Mouse (Mus musculus): ENCODE results near the gene Piwil1. TPM values are rescaled to one million over a fixed set of nuclear protein-coding genes. Genes with fewer than 3 reads are reported as not detected.

Piwil1 gene
- 0.18 TPM in 1 of 2 replicates, not detected in the other for polyA plus RNA-seq (2016; fragmentation: Nextera tagmentation; extraction: Ambion mirVana)

GRCm38 (mm10) chr5:128702224-128702623 is at the start of gene Piwil1:
Piwil1 (plus strand) TSS chr5:128702524.
- 74% methylated on average over 4 of the region's 4 CpGs for WGBS
- Histone ChIP-seq H3K9me3 (peaks cover 7% of the 10 kb centered on the region; the same call in 1 of the 2 replicates), H3K4me1 (peaks cover 11% of the 10 kb centered on the region), H3K9ac (no peak within 1 kb of the TSS), H3K36me3 (no peaks in the 10 kb centered on the region), H3K4me2 (replicated peaks) (no peak within 1 kb of the TSS), H3K27me3 (replicated peaks) (no peaks in the 10 kb centered on the region), H3K4me3 (no peak within 1 kb of the TSS), H3K27ac (no peak within 1 kb of the TSS)
- ATAC-seq (ENCODE audit: low FRiP score, low read depth) = no peak

GRCm38 (mm10) chr5:128656496-128657135 is 45.7 kb upstream of the Piwil1 start:
- peak; percentile 65 for ATAC-seq (ENCODE audit: low FRiP score, low read depth)
- WGBS = 36% methylated on average over 22 of the region's 22 CpGs
- peaks cover 11% of the 10 kb centered on the region for H3K4me1 ChIP-seq
- no peaks in the 10 kb centered on the region for H3K36me3 ChIP-seq
- H3K4me2 ChIP-seq (replicated peaks) = peak overlapping the region; percentile 43
- no peaks in the 10 kb centered on the region; the same call in 1 of the 2 replicates for H3K9me3 ChIP-seq
- H3K27me3 ChIP-seq (replicated peaks) = no peaks in the 10 kb centered on the region
- H3K9ac ChIP-seq = no peak overlapping the region
- no peak overlapping the region for H3K27ac ChIP-seq
- no peak overlapping the region for H3K4me3 ChIP-seq

- no peak overlapping the region for H3K9ac ChIP-seq
- ATAC-seq (ENCODE audit: low FRiP score, low read depth) = no peak
- H3K27ac ChIP-seq = no peak overlapping the region
- no peak overlapping the region for H3K4me3 ChIP-seq
- H3K27me3 ChIP-seq (replicated peaks) = no peaks in the 10 kb centered on the region
- H3K9me3 ChIP-seq = 0 out of 2 replicates have a peak, but pooled peaks cover 4% of the 10 kb centered on the region
- H3K36me3 ChIP-seq = no peaks in the 10 kb centered on the region
- 65% methylated on average over 8 of the region's 8 CpGs for WGBS
- H3K4me2 ChIP-seq (replicated peaks) = no peak overlapping the region
- H3K4me1 ChIP-seq = peaks cover 15% of the 10 kb centered on the region
Observed at GRCm38 (mm10) chr5:128660101-128660500, 42.2 kb upstream of the Piwil1 start.

GRCm38 (mm10) chr5:128662881-128663280 is 39.4 kb upstream of the Piwil1 start:
- no peak overlapping the region for H3K4me2 ChIP-seq (replicated peaks)
- ATAC-seq (ENCODE audit: low FRiP score, low read depth) = no peak
- no peak overlapping the region for H3K4me3 ChIP-seq
- WGBS = 93% methylated on average over 6 of the region's 6 CpGs
- H3K36me3 ChIP-seq = no peaks in the 10 kb centered on the region
- H3K9ac ChIP-seq = no peak overlapping the region
- 0 out of 2 replicates have a peak, but pooled peaks cover 4% of the 10 kb centered on the region for H3K9me3 ChIP-seq
- 0 out of 2 replicates have a peak, but pooled peaks cover 4% of the 10 kb centered on the region for H3K4me1 ChIP-seq
- H3K27ac ChIP-seq = no peak overlapping the region
- H3K27me3 ChIP-seq (replicated peaks) = no peaks in the 10 kb centered on the region

- no peak overlapping the region for H3K4me3 ChIP-seq
- 66% methylated on average over 7 of the region's 7 CpGs for WGBS
- H3K4me1 ChIP-seq = 0 out of 2 replicates have a peak, but pooled peaks cover 4% of the 10 kb centered on the region
- H3K36me3 ChIP-seq = no peaks in the 10 kb centered on the region
- H3K9me3 ChIP-seq = 0 out of 2 replicates have a peak, but pooled peaks cover 4% of the 10 kb centered on the region
- H3K27ac ChIP-seq = no peak overlapping the region
- H3K27me3 ChIP-seq (replicated peaks) = no peaks in the 10 kb centered on the region
- no peak for ATAC-seq (ENCODE audit: low FRiP score, low read depth)
- no peak overlapping the region for H3K4me2 ChIP-seq (replicated peaks)
- no peak overlapping the region for H3K9ac ChIP-seq
Observed at GRCm38 (mm10) chr5:128663976-128664375, 38.3 kb upstream of the Piwil1 start.

GRCm38 (mm10) chr5:128665045-128665444 is 37.3 kb upstream of the Piwil1 start:
- Histone ChIP-seq H3K9me3 (0 out of 2 replicates have a peak, but pooled peaks cover 4% of the 10 kb centered on the region), H3K9ac (no peak overlapping the region), H3K27ac (no peak overlapping the region), H3K27me3 (replicated peaks) (no peaks in the 10 kb centered on the region), H3K4me3 (no peak overlapping the region), H3K4me2 (replicated peaks) (no peak overlapping the region), H3K36me3 (no peaks in the 10 kb centered on the region), H3K4me1 (0 out of 2 replicates have a peak, but pooled peaks cover 4% of the 10 kb centered on the region)
- 86% methylated on average over 1 of the region's 1 CpGs for WGBS
- ATAC-seq (ENCODE audit: low FRiP score, low read depth) = no peak

- no peak overlapping the region for H3K27ac ChIP-seq
- H3K4me3 ChIP-seq = no peak overlapping the region
- H3K4me1 ChIP-seq = 0 out of 2 replicates have a peak, but pooled peaks cover 4% of the 10 kb centered on the region
- WGBS = 71% methylated on average over 7 of the region's 7 CpGs
- H3K9ac ChIP-seq = no peak overlapping the region
- H3K36me3 ChIP-seq = no peaks in the 10 kb centered on the region
- ATAC-seq (ENCODE audit: low FRiP score, low read depth) = no peak
- H3K27me3 ChIP-seq (replicated peaks) = no peaks in the 10 kb centered on the region
- 0 out of 2 replicates have a peak, but pooled peaks cover 4% of the 10 kb centered on the region for H3K9me3 ChIP-seq
- no peak overlapping the region for H3K4me2 ChIP-seq (replicated peaks)
Observed at GRCm38 (mm10) chr5:128667303-128667702, 35.0 kb upstream of the Piwil1 start.

GRCm38 (mm10) chr5:128674124-128674523 is 28.2 kb upstream of the Piwil1 start:
- 71% methylated on average over 9 of the region's 9 CpGs for WGBS
- ATAC-seq (ENCODE audit: low FRiP score, low read depth) = no peak

GRCm38 (mm10) chr5:128677373-128677772 is 25.0 kb upstream of the Piwil1 start:
- H3K9me3 ChIP-seq = no peaks in the 10 kb centered on the region
- H3K4me3 ChIP-seq = no peak overlapping the region
- H3K27ac ChIP-seq = no peak overlapping the region
- H3K4me1 ChIP-seq = no peaks in the 10 kb centered on the region
- ATAC-seq (ENCODE audit: low FRiP score, low read depth) = no peak
- no peak overlapping the region for H3K4me2 ChIP-seq (replicated peaks)
- H3K36me3 ChIP-seq = no peaks in the 10 kb centered on the region
- WGBS = 92% methylated on average over 4 of the region's 4 CpGs
- no peak overlapping the region for H3K9ac ChIP-seq
- no peaks in the 10 kb centered on the region for H3K27me3 ChIP-seq (replicated peaks)

More at GRCm38 (mm10) chr5:128674124-128674523, 28.2 kb upstream of the Piwil1 start:
- no peak overlapping the region for H3K4me2 ChIP-seq (replicated peaks)
- H3K4me3 ChIP-seq = no peak overlapping the region
- no peaks in the 10 kb centered on the region for H3K9me3 ChIP-seq
- no peaks in the 10 kb centered on the region for H3K36me3 ChIP-seq
- H3K27ac ChIP-seq = no peak overlapping the region
- no peak overlapping the region for H3K9ac ChIP-seq
- H3K4me1 ChIP-seq = no peaks in the 10 kb centered on the region
- no peaks in the 10 kb centered on the region for H3K27me3 ChIP-seq (replicated peaks)

GRCm38 (mm10) chr5:128677861-128678260 is 24.5 kb upstream of the Piwil1 start:
- no peaks in the 10 kb centered on the region for H3K4me1 ChIP-seq
- ATAC-seq (ENCODE audit: low FRiP score, low read depth) = no peak
- no peak overlapping the region for H3K27ac ChIP-seq
- no peak overlapping the region for H3K4me2 ChIP-seq (replicated peaks)
- H3K4me3 ChIP-seq = no peak overlapping the region
- no peaks in the 10 kb centered on the region for H3K27me3 ChIP-seq (replicated peaks)
- WGBS = 85% methylated on average over 6 of the region's 6 CpGs
- no peaks in the 10 kb centered on the region for H3K9me3 ChIP-seq
- no peak overlapping the region for H3K9ac ChIP-seq
- no peaks in the 10 kb centered on the region for H3K36me3 ChIP-seq

GRCm38 (mm10) chr5:128681456-128681855 is 20.9 kb upstream of the Piwil1 start:
- no peaks in the 10 kb centered on the region for H3K36me3 ChIP-seq
- H3K4me2 ChIP-seq (replicated peaks) = no peak overlapping the region
- WGBS = 42% methylated on average over 5 of the region's 5 CpGs
- peaks cover 8% of the 10 kb centered on the region; the same call in 1 of the 2 replicates for H3K9me3 ChIP-seq
- H3K4me1 ChIP-seq = peaks cover 4% of the 10 kb centered on the region
- no peak for ATAC-seq (ENCODE audit: low FRiP score, low read depth)
- no peak overlapping the region for H3K27ac ChIP-seq
- no peak overlapping the region for H3K4me3 ChIP-seq
- H3K9ac ChIP-seq = no peak overlapping the region
- no peaks in the 10 kb centered on the region for H3K27me3 ChIP-seq (replicated peaks)

GRCm38 (mm10) chr5:128684192-128684591 is 18.1 kb upstream of the Piwil1 start:
- Histone ChIP-seq H3K9me3 (peaks cover 16% of the 10 kb centered on the region; the same call in 1 of the 2 replicates), H3K4me2 (replicated peaks) (peak overlapping the region; percentile 44), H3K9ac (no peak overlapping the region), H3K27me3 (replicated peaks) (no peaks in the 10 kb centered on the region), H3K36me3 (no peaks in the 10 kb centered on the region), H3K27ac (no peak overlapping the region), H3K4me1 (peaks cover 4% of the 10 kb centered on the region), H3K4me3 (no peak overlapping the region)
- 4% methylated on average over 10 of the region's 10 CpGs for WGBS
- 0 out of 2 replicates have a peak, but pooled peaks have one; percentile 48 for ATAC-seq (ENCODE audit: low FRiP score, low read depth)

Measured in neural tube, embryonic 12.5 days (tissue).